Mouse (Mus musculus): ENCODE results near the gene Pla2g12a. TPM values are rescaled to one million over a fixed set of nuclear protein-coding genes. Genes with fewer than 3 reads are reported as not detected.

The Pla2g12a gene
- polyA plus RNA-seq, 1 experiment, result 39.5 TPM

DNA sequence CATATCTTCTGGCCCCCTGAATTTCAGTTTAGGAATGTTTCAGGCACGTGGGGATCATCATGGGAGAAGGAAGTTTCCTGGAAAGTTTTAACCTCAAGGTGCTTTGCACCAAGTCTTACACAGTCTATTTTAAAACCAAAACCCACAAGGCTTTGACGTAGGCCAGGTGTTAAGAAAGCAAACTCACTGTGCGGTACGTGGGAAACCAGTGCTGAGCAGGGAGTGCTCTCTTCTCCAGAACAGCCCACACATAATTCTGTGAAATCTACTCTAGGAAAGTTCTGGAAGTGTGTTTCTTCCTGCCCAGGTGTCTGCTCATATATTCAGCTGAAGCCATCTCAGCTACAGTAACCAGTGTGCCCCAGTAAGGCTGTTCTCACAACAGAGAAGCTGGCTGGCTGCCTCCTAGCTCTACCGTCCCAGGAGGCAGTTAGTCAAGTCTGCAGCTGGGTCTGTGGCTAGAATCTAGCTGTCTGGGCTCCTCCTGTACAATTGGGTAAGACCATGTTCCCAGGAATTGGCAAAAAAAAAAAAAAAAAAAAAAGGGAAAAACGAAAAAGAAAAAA lies 51.9 kb downstream of the Pla2g12a start:
- no peaks in the 10 kb centered on the region for H3K4me1 ChIP-seq (ENCODE audit: control insufficient read depth, insufficient read depth, low read length)
- H3K27ac ChIP-seq (ENCODE audit: control insufficient read depth, insufficient read depth, low read depth, low read length, poor library complexity), result no peak overlapping the region
- no peak overlapping the region for H3K4me3 ChIP-seq (replicated peaks; ENCODE audit: control insufficient read depth, low read depth, low read length)
- TF ChIP-seq CTCF (IDR thresholded peaks at IDR 0.05; ENCODE audit: control insufficient read depth, insufficient read depth, low read length) (no peak), POLR2A (IDR thresholded peaks at IDR 0.05; ENCODE audit: borderline replicate concordance, control insufficient read depth, low read depth, low read length) (no peak)
- 45% methylated on average over 6 of the region's 6 CpGs for WGBS

DNA sequence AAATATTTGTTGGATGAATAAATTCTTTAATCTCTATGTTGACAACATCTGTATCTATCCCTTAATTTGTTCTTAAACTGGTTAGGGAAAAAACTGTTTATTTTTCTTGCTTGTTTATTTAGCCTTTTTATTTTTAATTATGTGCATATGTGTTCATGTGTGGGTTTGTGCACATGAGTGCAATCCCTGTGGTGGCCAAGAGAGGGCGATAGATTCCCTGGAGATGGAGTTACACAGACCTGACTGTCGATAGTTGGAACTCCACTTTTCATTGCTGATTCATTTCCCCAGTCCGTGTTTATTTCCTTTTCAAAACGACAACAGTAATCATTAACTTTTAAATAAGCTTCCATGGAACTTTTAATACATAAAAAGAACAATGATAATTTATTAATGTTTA lies 54.0 kb downstream of the Pla2g12a start:
- TF ChIP-seq CTCF (IDR thresholded peaks at IDR 0.05; ENCODE audit: control insufficient read depth, insufficient read depth, low read length), result peak; percentile 43
- no peak for TF ChIP-seq POLR2A (IDR thresholded peaks at IDR 0.05; ENCODE audit: borderline replicate concordance, control insufficient read depth, low read depth, low read length)
- Histone ChIP-seq H3K4me1 (ENCODE audit: control insufficient read depth, insufficient read depth, low read length) (no peaks in the 10 kb centered on the region), H3K27ac (ENCODE audit: control insufficient read depth, insufficient read depth, low read depth, low read length, poor library complexity) (no peak overlapping the region), H3K4me3 (replicated peaks; ENCODE audit: control insufficient read depth, low read depth, low read length) (no peak overlapping the region)
- WGBS, result 32% methylated on average over 4 of the region's 4 CpGs

DNA sequence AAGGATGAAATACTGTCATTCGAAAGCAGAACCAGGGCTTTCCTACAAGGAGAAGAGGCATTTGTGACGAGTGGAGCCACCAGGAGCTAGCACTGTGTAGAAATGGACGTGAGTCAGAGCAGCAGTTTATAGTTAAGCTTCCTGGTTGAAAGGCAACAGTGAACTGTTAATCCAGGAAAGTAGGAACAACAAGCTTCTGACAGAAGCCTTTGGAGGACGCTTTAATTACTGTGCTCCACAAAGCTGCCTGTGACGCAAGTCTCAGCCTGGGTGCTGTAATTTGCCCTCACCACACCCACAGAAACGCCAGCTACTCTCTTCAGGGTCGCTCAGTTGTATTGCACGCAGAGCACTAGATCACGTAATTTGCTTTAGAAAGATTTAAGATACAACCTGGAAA lies 58.2 kb downstream of the Pla2g12a start:
- Histone ChIP-seq H3K4me1 (ENCODE audit: control insufficient read depth, insufficient read depth, low read length) (no peaks in the 10 kb centered on the region; the same call in 1 of the 2 replicates), H3K4me3 (replicated peaks; ENCODE audit: control insufficient read depth, low read depth, low read length) (no peak overlapping the region), H3K27ac (ENCODE audit: control insufficient read depth, insufficient read depth, low read depth, low read length, poor library complexity) (no peak overlapping the region)
- no peak for TF ChIP-seq POLR2A (IDR thresholded peaks at IDR 0.05; ENCODE audit: borderline replicate concordance, control insufficient read depth, low read depth, low read length)
- TF ChIP-seq CTCF (IDR thresholded peaks at IDR 0.05; ENCODE audit: control insufficient read depth, insufficient read depth, low read length), result no peak
- WGBS, result 39% methylated on average over 9 of the region's 9 CpGs

DNA sequence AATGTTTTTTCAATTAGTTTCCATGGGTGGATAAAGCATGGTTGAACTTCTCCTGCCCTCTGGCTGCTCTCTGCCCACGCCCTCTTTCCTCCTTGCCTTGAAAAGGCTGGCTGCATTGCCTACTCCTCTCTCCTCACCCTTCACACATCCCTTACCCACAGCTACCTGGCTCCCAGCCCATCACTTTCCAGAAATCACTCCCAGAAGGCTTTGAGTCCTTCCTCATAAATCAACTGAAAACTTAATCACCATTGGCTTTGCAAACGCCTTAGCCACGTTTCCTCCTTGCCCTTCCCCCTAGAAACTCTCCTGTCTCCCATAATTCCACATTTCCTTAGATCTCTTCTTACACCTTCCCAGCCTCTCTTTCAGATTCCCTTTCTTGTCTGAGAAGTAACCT lies 59.4 kb downstream of the Pla2g12a start:
- no peak for TF ChIP-seq CTCF (IDR thresholded peaks at IDR 0.05; ENCODE audit: control insufficient read depth, insufficient read depth, low read length)
- no peak for TF ChIP-seq POLR2A (IDR thresholded peaks at IDR 0.05; ENCODE audit: borderline replicate concordance, control insufficient read depth, low read depth, low read length)
- WGBS, result 36% methylated on average over 3 of the region's 3 CpGs
- H3K4me1 ChIP-seq (ENCODE audit: control insufficient read depth, insufficient read depth, low read length), result no peaks in the 10 kb centered on the region; the same call in 1 of the 2 replicates
- no peak overlapping the region for H3K4me3 ChIP-seq (replicated peaks; ENCODE audit: control insufficient read depth, low read depth, low read length)
- H3K27ac ChIP-seq (ENCODE audit: control insufficient read depth, insufficient read depth, low read depth, low read length, poor library complexity), result no peak overlapping the region

DNA sequence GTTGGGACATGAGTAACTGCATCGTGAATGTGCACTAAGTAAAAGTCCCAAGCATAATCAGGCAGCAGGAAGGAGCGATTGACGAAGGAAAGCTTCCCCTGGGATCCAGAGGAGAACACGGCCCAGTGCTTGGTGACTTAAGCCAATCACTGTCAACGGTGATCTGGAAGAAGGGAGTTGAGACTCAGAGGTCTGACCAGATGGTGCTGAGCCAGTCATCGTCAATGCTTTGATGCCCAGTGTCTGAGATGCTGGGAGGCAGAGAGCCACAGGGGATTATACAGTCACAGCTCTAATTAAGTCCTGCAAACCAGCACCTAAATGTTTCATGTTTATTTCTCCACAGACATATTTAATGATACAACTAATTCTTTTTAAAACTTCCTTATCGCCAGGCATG lies 60.7 kb downstream of the Pla2g12a start:
- Histone ChIP-seq H3K4me1 (ENCODE audit: control insufficient read depth, insufficient read depth, low read length) (no peaks in the 10 kb centered on the region; the same call in 1 of the 2 replicates), H3K27ac (ENCODE audit: control insufficient read depth, insufficient read depth, low read depth, low read length, poor library complexity) (no peak overlapping the region; the same call in 1 of the 2 replicates), H3K4me3 (replicated peaks; ENCODE audit: control insufficient read depth, low read depth, low read length) (no peak overlapping the region)
- TF ChIP-seq POLR2A (IDR thresholded peaks at IDR 0.05; ENCODE audit: borderline replicate concordance, control insufficient read depth, low read depth, low read length), result no peak
- TF ChIP-seq CTCF (IDR thresholded peaks at IDR 0.05; ENCODE audit: control insufficient read depth, insufficient read depth, low read length), result no peak
- 79% methylated on average over 7 of the region's 7 CpGs for WGBS

DNA sequence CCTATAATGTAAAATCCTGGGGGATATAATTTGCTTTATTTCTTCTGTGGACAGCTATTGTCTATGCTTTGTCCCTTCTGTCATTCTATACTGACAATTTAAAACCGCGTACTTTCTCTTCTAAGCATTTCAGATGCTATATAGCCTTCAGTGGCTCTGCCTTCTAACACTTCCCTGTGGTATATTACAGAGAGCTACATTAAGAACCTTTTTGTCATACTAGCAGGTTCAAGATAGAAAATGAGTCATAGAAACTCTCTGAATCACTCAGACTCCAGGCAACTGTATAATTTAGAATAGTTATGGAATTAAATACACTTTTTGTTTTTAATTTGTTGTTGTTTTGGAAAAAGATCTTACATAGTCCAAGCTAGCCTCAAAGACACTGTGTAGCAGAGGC lies 62.4 kb downstream of the Pla2g12a start:
- WGBS, result 87% methylated on average over 2 of the region's 2 CpGs
- TF ChIP-seq CTCF (IDR thresholded peaks at IDR 0.05; ENCODE audit: control insufficient read depth, insufficient read depth, low read length) (no peak), POLR2A (IDR thresholded peaks at IDR 0.05; ENCODE audit: borderline replicate concordance, control insufficient read depth, low read depth, low read length) (no peak)
- Histone ChIP-seq H3K4me1 (ENCODE audit: control insufficient read depth, insufficient read depth, low read length) (no peaks in the 10 kb centered on the region; the same call in 1 of the 2 replicates), H3K27ac (ENCODE audit: control insufficient read depth, insufficient read depth, low read depth, low read length, poor library complexity) (no peak overlapping the region), H3K4me3 (replicated peaks; ENCODE audit: control insufficient read depth, low read depth, low read length) (no peak overlapping the region)

DNA sequence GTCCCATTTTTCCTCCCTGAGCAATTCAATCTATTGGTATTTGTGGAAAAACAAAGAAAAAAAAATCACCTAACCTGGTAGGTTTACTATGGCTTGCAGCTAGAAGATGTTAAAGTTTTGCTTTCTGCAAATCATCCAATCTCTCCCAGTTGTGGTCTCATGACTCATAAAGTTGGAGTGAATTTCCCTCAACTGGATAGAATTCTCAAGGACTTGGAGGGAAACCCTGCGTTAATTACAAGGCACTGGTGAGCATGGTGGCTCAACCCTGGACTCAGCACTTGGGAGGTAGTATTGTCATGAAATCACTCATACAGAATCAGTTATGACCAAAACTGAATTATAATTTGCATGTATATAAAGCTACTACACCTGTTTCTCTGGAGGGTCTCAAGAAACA lies 62.9 kb downstream of the Pla2g12a start:
- H3K4me1 ChIP-seq (ENCODE audit: control insufficient read depth, insufficient read depth, low read length), result no peaks in the 10 kb centered on the region; the same call in 1 of the 2 replicates
- TF ChIP-seq CTCF (IDR thresholded peaks at IDR 0.05; ENCODE audit: control insufficient read depth, insufficient read depth, low read length) (no peak), POLR2A (IDR thresholded peaks at IDR 0.05; ENCODE audit: borderline replicate concordance, control insufficient read depth, low read depth, low read length) (no peak)
- WGBS, result 88% methylated on average over 1 of the region's 1 CpGs

DNA sequence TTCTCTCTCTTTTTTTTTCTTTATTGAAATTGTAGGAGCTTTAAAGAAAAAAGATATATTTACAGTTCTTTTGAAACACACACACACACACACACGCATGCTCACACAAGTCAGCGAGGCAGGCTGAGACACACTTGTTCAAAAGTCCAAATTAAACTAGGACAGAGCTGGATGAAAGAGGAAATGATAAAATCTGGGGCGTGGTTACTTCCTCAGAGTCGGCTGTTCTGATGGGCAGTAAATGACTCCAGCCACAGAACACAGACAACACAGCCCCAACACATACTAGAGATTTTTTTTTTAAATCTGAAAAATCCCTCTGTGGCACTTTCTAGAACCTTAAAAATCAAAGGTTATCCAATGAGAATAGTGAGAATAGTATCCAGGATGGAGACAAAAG lies 65.4 kb downstream of the Pla2g12a start:
- no peaks in the 10 kb centered on the region; the same call in 1 of the 2 replicates for H3K4me1 ChIP-seq (ENCODE audit: control insufficient read depth, insufficient read depth, low read length)
- 13% methylated on average over 4 of the region's 4 CpGs for WGBS
- H3K4me3 ChIP-seq (replicated peaks; ENCODE audit: control insufficient read depth, low read depth, low read length), result no peak overlapping the region
- H3K27ac ChIP-seq (ENCODE audit: control insufficient read depth, insufficient read depth, low read depth, low read length, poor library complexity), result no peak overlapping the region
- no peak for TF ChIP-seq POLR2A (IDR thresholded peaks at IDR 0.05; ENCODE audit: borderline replicate concordance, control insufficient read depth, low read depth, low read length)
- no peak for TF ChIP-seq CTCF (IDR thresholded peaks at IDR 0.05; ENCODE audit: control insufficient read depth, insufficient read depth, low read length)

More for the DNA sequence above, 62.9 kb downstream of the Pla2g12a start:
- Histone ChIP-seq H3K4me3 (replicated peaks; ENCODE audit: control insufficient read depth, low read depth, low read length) (no peak overlapping the region), H3K27ac (ENCODE audit: control insufficient read depth, insufficient read depth, low read depth, low read length, poor library complexity) (no peak overlapping the region)

Other genes starting within 250 kb of the Pla2g12a start
- 1.7 and 2.7 TPM in 2 replicates for gene Egf, start 123.3 kb upstream of the Pla2g12a start, polyA plus RNA-seq (2011; ENCODE audit: insufficient read depth, insufficient read length, low replicate concordance, missing spikeins)
- not detected in 2 replicates for gene Lrit3, start 74.6 kb upstream of the Pla2g12a start, polyA plus RNA-seq (2011; ENCODE audit: insufficient read depth, insufficient read length, low replicate concordance, missing spikeins)
- not detected in 2 replicates for gene Rrh, start 56.0 kb upstream of the Pla2g12a start, polyA plus RNA-seq (2011; ENCODE audit: insufficient read depth, insufficient read length, low replicate concordance, missing spikeins)
- 84.0 and 115 TPM in 2 replicates for gene Gar1, start 47.2 kb upstream of the Pla2g12a start, polyA plus RNA-seq (2011; ENCODE audit: insufficient read depth, insufficient read length, low replicate concordance, missing spikeins)
- gene Cfi, start 42.7 kb upstream of the Pla2g12a start, polyA plus RNA-seq (2011; ENCODE audit: insufficient read depth, insufficient read length, low replicate concordance, missing spikeins), result 2.2 TPM in 1 of 2 replicates, not detected in the other
- gene Casp6, start 22.8 kb downstream of the Pla2g12a start, polyA plus RNA-seq (2011; ENCODE audit: insufficient read depth, insufficient read length, low replicate concordance, missing spikeins), result 10.7 and 16.2 TPM in 2 replicates
- 2.3 TPM in 1 of 2 replicates, not detected in the other for gene Mcub, start 91.6 kb downstream of the Pla2g12a start, polyA plus RNA-seq (2011; ENCODE audit: insufficient read depth, insufficient read length, low replicate concordance, missing spikeins)
- gene Sec24b, start 182.9 kb downstream of the Pla2g12a start, polyA plus RNA-seq (2011; ENCODE audit: insufficient read depth, insufficient read length, low replicate concordance, missing spikeins), result 29.8 and 46.9 TPM in 2 replicates

Measured in bone marrow, adult 2 months (tissue).